Mouse (Mus musculus): ENCODE data around the gene Trp53rkb. TPM values are rescaled to one million over a fixed set of nuclear protein-coding genes. Genes with fewer than 3 reads are reported as not detected.

Trp53rkb gene
- polyA plus RNA-seq, 3 experiments from 2014 or later, result 0.11 to 0.83 (median 0.44) TPM

DNA sequence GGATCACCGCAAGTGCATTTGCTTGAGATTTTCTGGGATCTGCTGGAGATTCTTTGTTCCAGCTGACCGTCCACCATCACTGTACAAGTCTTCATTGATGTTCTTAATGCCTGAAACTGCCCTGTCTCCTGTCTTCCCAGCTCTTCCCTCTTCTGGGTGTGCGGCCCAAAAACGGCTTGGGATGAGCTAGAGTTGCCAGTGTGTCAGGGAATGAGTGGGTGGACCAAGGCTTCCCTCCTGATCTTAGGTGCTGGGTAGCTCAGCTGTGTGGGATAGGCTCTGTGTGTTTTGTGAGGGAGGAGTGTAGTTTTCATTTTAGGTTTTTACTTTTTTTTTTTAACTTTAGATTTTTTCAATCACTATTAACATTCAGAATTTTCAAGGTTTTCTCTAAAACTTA is 42.5 kb downstream of the Trp53rkb start:
- no peak for ATAC-seq

DNA sequence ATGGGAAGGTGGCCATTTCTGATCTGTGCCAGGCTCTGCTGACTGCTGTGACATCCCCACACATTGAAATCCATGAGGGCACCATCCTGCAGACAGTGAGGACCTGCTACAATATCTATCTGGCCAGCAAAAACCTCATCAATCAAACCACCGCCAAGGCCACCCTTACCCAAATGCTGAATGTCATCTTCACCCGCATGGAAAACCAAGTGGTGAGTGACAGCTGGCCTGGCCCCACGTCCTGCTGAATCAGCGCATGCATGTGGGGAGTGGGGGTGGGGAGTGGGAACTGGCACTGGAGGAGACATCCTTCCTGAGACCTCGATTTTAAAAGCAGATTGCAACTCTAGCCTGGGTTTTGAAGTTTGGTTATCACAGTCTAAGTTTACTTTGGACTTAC is 43.2 kb downstream of the Trp53rkb start:
- no peak for ATAC-seq

DNA sequence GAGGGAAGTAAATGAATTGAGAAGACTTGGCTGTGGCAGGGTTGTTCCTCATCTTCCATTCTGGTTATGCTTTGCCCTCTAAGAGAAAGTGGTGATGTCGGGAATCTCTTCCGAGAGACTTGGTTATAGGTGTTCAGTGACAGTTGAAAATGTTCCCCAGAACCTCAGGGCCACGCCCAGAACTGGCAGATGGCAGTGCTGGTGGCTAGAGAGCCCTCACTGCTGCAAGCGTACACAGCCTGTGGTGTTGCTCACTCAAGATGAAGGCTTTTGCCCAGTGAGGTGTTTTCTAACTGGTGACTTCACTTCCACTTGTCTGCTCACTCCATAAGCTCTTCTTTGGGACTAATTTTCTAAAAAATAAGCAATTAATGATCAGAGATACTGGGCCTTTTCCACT is 49.5 kb downstream of the Trp53rkb start:
- no peak for ATAC-seq

Other genes with a start within 250 kb of the Trp53rkb start
- 10 to 100 TPM; 31.3 to 54.8 (median 31.8) TPM for gene Prex1, start 78.7 kb upstream of the Trp53rkb start, polyA plus RNA-seq (2017; shearing (Covaris generic))
- gene Arfgef2, start 13.1 kb downstream of the Trp53rkb start, polyA plus RNA-seq (2017; shearing (Covaris generic)), result 1 to 10 TPM; 2.4 to 4.2 (median 3.6) TPM
- 10 to 100 TPM; 58.2 to 87.3 (median 67.6) TPM for gene Cse1l, start 113.5 kb downstream of the Trp53rkb start, polyA plus RNA-seq (2017; shearing (Covaris generic))
- 10 to 100 TPM; 32.9 to 54.0 (median 51.8) TPM for gene Stau1, start 203.8 kb downstream of the Trp53rkb start, polyA plus RNA-seq (2017; shearing (Covaris generic))
- 10 to 100 TPM; 33.6 to 38.9 (median 35.1) TPM for gene Ddx27, start 222.7 kb downstream of the Trp53rkb start, polyA plus RNA-seq (2017; shearing (Covaris generic))